In genomic region chr11:117934576-117935368, GRCm38 (mm10) we compare ENCODE assay signal across 13 mouse cellular contexts. TPM values are rescaled to one million over a fixed set of nuclear protein-coding genes. Genes with fewer than 3 reads are reported as not detected.
DNase-seq lines count a peak whose midpoint lies in the region; ATAC-seq and TF ChIP-seq lines count a peak whose summit lies in the region.
"Had no signal": no experiment of that assay in that cellular context is flagged by ENCODE, and none has a peak within 500 bp of the region (broad histone marks: within the 10 kb centered on the region; RNA-seq: fewer than 3 reads in every experiment).

No protein-coding gene starts in this region.

- no peaks in the 10 kb centered on the region for H3K9me3 ChIP-seq in forebrain, embryonic 12.5 days
- no peaks in the 10 kb centered on the region for H3K9me3 ChIP-seq in forebrain, postnatal 0 days (ENCODE audit: low read length)
- H3K9me3 ChIP-seq in liver, postnatal 0 days (ENCODE audit: low read length), result no peaks in the 10 kb centered on the region

- intact Hi-C loops in left cerebral cortex, postnatal 25 days (cut with DNase I), result no loop called here

- H3K27ac ChIP-seq in forebrain, embryonic 12.5 days, result no peak overlapping the region
- no peak overlapping the region for H3K27ac ChIP-seq in forebrain, postnatal 0 days (ENCODE audit: low read depth, low read length)
- peak overlapping the region; percentile 59 for H3K27ac ChIP-seq in liver, adult 2 months (replicated peaks; ENCODE audit: insufficient read depth, low read depth, low read length)
- no peak overlapping the region for H3K27ac ChIP-seq in liver, postnatal 0 days (ENCODE audit: low read depth)
- H3K27ac ChIP-seq in embryonic fibroblast, embryonic 13.5 days (ENCODE audit: insufficient read depth, low read length), result peak overlapping the region; percentile 70

- TF ChIP-seq POLR2A in liver, adult 2 months (IDR thresholded peaks at IDR 0.05; ENCODE audit: extremely low read depth, insufficient read depth, low read length), result no peak
- no peak for TF ChIP-seq POLR2A in embryonic fibroblast, embryonic 13.5 days (IDR thresholded peaks at IDR 0.05; ENCODE audit: low read depth, low read length)

- no peak for TF ChIP-seq EP300 in liver, postnatal 0 days (IDR thresholded peaks at IDR 0.05; ENCODE audit: low read depth)

- 64% methylated on average over 5 of the region's 5 CpGs for WGBS in forebrain, embryonic 12.5 days
- WGBS in forebrain, postnatal 0 days, result 70% methylated on average over 5 of the region's 5 CpGs
- WGBS in liver, adult 2 months, result 85% methylated on average over 5 of the region's 5 CpGs
- 72% methylated on average over 5 of the region's 5 CpGs for WGBS in liver, postnatal 0 days (ENCODE audit: insufficient replicate concordance)

- H3K4me1 ChIP-seq in forebrain, embryonic 12.5 days, result peaks cover 74% of the 10 kb centered on the region
- H3K4me1 ChIP-seq in forebrain, postnatal 0 days (ENCODE audit: insufficient read depth), result peaks cover 3% of the 10 kb centered on the region; the same call in 1 of the 2 replicates
- H3K4me1 ChIP-seq in liver, adult 2 months (ENCODE audit: control insufficient read depth, insufficient read depth, low read length), result peaks cover 12% of the 10 kb centered on the region
- peaks cover 20% of the 10 kb centered on the region for H3K4me1 ChIP-seq in liver, postnatal 0 days (ENCODE audit: insufficient read depth)
- peaks cover 37% of the 10 kb centered on the region for H3K4me1 ChIP-seq in embryonic fibroblast, embryonic 13.5 days (ENCODE audit: control insufficient read depth, insufficient read depth, low read length)

- ATAC-seq in forebrain, embryonic 12.5 days (ENCODE audit: low FRiP score), result no peak
- no peak for ATAC-seq in forebrain, postnatal 0 days
- no peak for ATAC-seq in liver, postnatal 0 days
- ATAC-seq: activated CD4-positive, CD25-positive, alpha-beta regulatory T cell, adult 4 months had no signal

- H3K9ac ChIP-seq in forebrain, embryonic 12.5 days, result peak overlapping the region; percentile 21; the same call in 1 of the 2 replicates
- H3K9ac ChIP-seq in forebrain, postnatal 0 days, result no peak overlapping the region
- H3K9ac ChIP-seq in liver, adult 2 months (ENCODE audit: low read depth, low read length), result no peak overlapping the region
- no peak overlapping the region for H3K9ac ChIP-seq in liver, postnatal 0 days (replicated peaks)

- no peak overlapping the region for H3K4me3 ChIP-seq in forebrain, embryonic 12.5 days (replicated peaks)
- no peak overlapping the region for H3K4me3 ChIP-seq in forebrain, postnatal 0 days (ENCODE audit: low read depth, low read length)
- H3K4me3 ChIP-seq in liver, adult 2 months (ENCODE audit: insufficient read depth, low read depth, low read length), result no peak overlapping the region
- no peak overlapping the region for H3K4me3 ChIP-seq in liver, postnatal 0 days (ENCODE audit: low read depth, low read length)
- H3K4me3 ChIP-seq in embryonic fibroblast, embryonic 13.5 days (ENCODE audit: insufficient read depth, low read length), result no peak overlapping the region

- H3K4me2 ChIP-seq in forebrain, embryonic 12.5 days, result no peak overlapping the region
- H3K4me2 ChIP-seq in forebrain, postnatal 0 days (ENCODE audit: low read depth), result no peak overlapping the region
- no peak overlapping the region for H3K4me2 ChIP-seq in liver, postnatal 0 days (ENCODE audit: low read depth, low read length)
- H3K4me2 ChIP-seq: midbrain, embryonic 11.5 days had no signal

- H3K36me3 ChIP-seq in forebrain, embryonic 12.5 days (replicated peaks), result no peaks in the 10 kb centered on the region
- H3K36me3 ChIP-seq in forebrain, postnatal 0 days (ENCODE audit: insufficient read depth), result no peaks in the 10 kb centered on the region
- H3K36me3 ChIP-seq in liver, adult 2 months (ENCODE audit: control insufficient read depth, insufficient read depth, low read length), result no peaks in the 10 kb centered on the region
- no peaks in the 10 kb centered on the region for H3K36me3 ChIP-seq in liver, postnatal 0 days (replicated peaks; ENCODE audit: insufficient read depth, low read length)

- no peak for TF ChIP-seq CTCF in forebrain, postnatal 0 days (IDR thresholded peaks at IDR 0.05; ENCODE audit: low read depth)
- no peak for TF ChIP-seq CTCF in liver, adult 2 months (IDR thresholded peaks at IDR 0.05; ENCODE audit: low read depth, low read length)
- TF ChIP-seq CTCF in liver, postnatal 0 days (IDR thresholded peaks at IDR 0.05; ENCODE audit: low read depth), result no peak
- TF ChIP-seq CTCF in embryonic fibroblast, embryonic 13.5 days (IDR thresholded peaks at IDR 0.05; ENCODE audit: borderline replicate concordance, insufficient read depth, low read length), result no peak

- no peaks in the 10 kb centered on the region for H3K79me2 ChIP-seq in liver, adult 2 months (ENCODE audit: control insufficient read depth, insufficient read depth, low read length)

- peaks cover 72% of the 10 kb centered on the region for H3K27me3 ChIP-seq in forebrain, embryonic 12.5 days
- H3K27me3 ChIP-seq in forebrain, postnatal 0 days (ENCODE audit: insufficient read depth, low read length), result no peaks in the 10 kb centered on the region
- peaks cover 3% of the 10 kb centered on the region; the same call in 1 of the 2 replicates for H3K27me3 ChIP-seq in liver, adult 2 months (ENCODE audit: control insufficient read depth, insufficient read depth, low read length)
- H3K27me3 ChIP-seq in liver, postnatal 0 days (ENCODE audit: insufficient read depth, low read length), result peaks cover 21% of the 10 kb centered on the region

- no peak for DNase-seq in forebrain, postnatal 0 days
- DNase-seq in liver, adult 2 months (ENCODE audit: extremely low read depth, low read depth, low spot score), result no peak
- no peak for DNase-seq in liver, postnatal 0 days
- DNase-seq in neural tube, embryonic 10.5 days (ENCODE audit: extremely low spot score, low spot score), result peak; percentile 60
- no peak for DNase-seq in embryo, embryonic 10 days (ENCODE audit: low spot score)
- no peak for DNase-seq in left cerebral cortex, postnatal 25 days (ENCODE audit: low spot score in 2 of 2)
- DNase-seq: cerebellum, postnatal 25 days; left cerebral cortex, postnatal 4 days; right cerebral cortex, postnatal 4 days had no signal

RNA-seq across cellular contexts. Expression of gene Socs3, which starts 35.1 kb away (rescaled TPM):
- polyA plus RNA-seq in forebrain, embryonic 12.5 days (2016; fragmentation: Nextera tagmentation; extraction: Ambion mirVana), result 13.5 and 14.7 TPM in 2 replicates
- 7.8 and 11.0 TPM in 2 replicates for total RNA-seq in forebrain, postnatal 0 days (2014; rRNA removed)
- 6.5 and 8.4 TPM in 2 replicates for polyA plus RNA-seq in forebrain, postnatal 0 days (2015; fragmentation: Nextera tagmentation; extraction: Ambion mirVana)
- 2.0 and 2.4 TPM in 2 replicates for total RNA-seq in liver, adult 2 months (2014; rRNA removed)
- 4.0 and 7.5 TPM in 2 replicates for polyA plus RNA-seq in liver, adult 2 months (2012; rRNA removed)
- 3.5 and 5.8 TPM in 2 replicates for polyA plus RNA-seq in liver, postnatal 0 days (2015; fragmentation: Nextera tagmentation; extraction: Ambion mirVana)
- 15.2 and 31.9 TPM in 2 replicates for polyA plus RNA-seq in embryonic fibroblast, embryonic 13.5 days (2011; ENCODE audit: insufficient read length, low read depth, missing spikeins)
- total RNA-seq in left cerebral cortex, postnatal 25 days (2021), result 1 to 10 TPM; 3.8 to 4.3 TPM

RNA-seq across cellular contexts. Expression of gene Pgs1, which starts 51.3 kb away (rescaled TPM):
- polyA plus RNA-seq in forebrain, embryonic 12.5 days (2016; fragmentation: Nextera tagmentation; extraction: Ambion mirVana), result 45.3 and 45.9 TPM in 2 replicates
- 55.7 and 63.0 TPM in 2 replicates for total RNA-seq in forebrain, postnatal 0 days (2014; rRNA removed)
- polyA plus RNA-seq in forebrain, postnatal 0 days (2015; fragmentation: Nextera tagmentation; extraction: Ambion mirVana), result 47.7 and 54.4 TPM in 2 replicates
- 4.7 and 5.0 TPM in 2 replicates for total RNA-seq in liver, adult 2 months (2014; rRNA removed)
- 17.8 and 22.1 TPM in 2 replicates for polyA plus RNA-seq in liver, adult 2 months (2012; rRNA removed)
- polyA plus RNA-seq in liver, postnatal 0 days (2015; fragmentation: Nextera tagmentation; extraction: Ambion mirVana), result 9.1 and 10.1 TPM in 2 replicates
- polyA plus RNA-seq in embryonic fibroblast, embryonic 13.5 days (2011; ENCODE audit: insufficient read length, low read depth, missing spikeins), result 29.5 and 33.4 TPM in 2 replicates
- total RNA-seq in left cerebral cortex, postnatal 25 days (2021), result 10 to 100 TPM; 85.6 to 88.1 TPM

Comparison
In these comparisons a context has a peak if more than half of its experiments do, and no peak if none do; other contexts are left out.
1. H3K27ac ChIP-seq: peak in liver, adult 2 months (single experiment) and embryonic fibroblast, embryonic 13.5 days (single experiment); none in forebrain, embryonic 12.5 days (single experiment), forebrain, postnatal 0 days (single experiment) and liver, postnatal 0 days (single experiment).